Mouse (Mus musculus) myocyte (in vitro differentiated cells): Measurements from ENCODE around the gene Esrrb. TPM values are rescaled to one million over a fixed set of nuclear protein-coding genes. Genes with fewer than 3 reads are reported as not detected.

Experiments
- H3K27me3 ChIP-seq: one replicate; pipeline ENCODE4 v1.6.1; 2011; ENCODE audit not compliant: control insufficient read depth, insufficient read depth, insufficient read length
- H3K36me3 ChIP-seq: one replicate; pipeline ENCODE4 v1.6.1; 2011; ENCODE audit not compliant: control insufficient read depth, insufficient read depth
- H3K4me2 ChIP-seq: one replicate; pipeline ENCODE4 v1.6.1; 2011; ENCODE audit warnings: low read depth, control low read depth
- H3K4me3 ChIP-seq: one replicate; pipeline ENCODE4 v1.5.1; 2011; ENCODE audit warnings: mild to moderate bottlenecking, control low read depth, moderate library complexity
- H3K79me2 ChIP-seq: one replicate; pipeline ENCODE4 v1.6.1; 2011; ENCODE audit not compliant: control insufficient read depth, insufficient read depth
- H3ac ChIP-seq: one replicate; pipeline ENCODE4 v1.6.1; 2011; ENCODE audit not compliant: control insufficient read depth, insufficient read length
- CEBPB ChIP-seq: IDR thresholded peaks from 2 replicates; pipeline ENCODE4 v1.6.1; 2011; ENCODE audit warnings: mild to moderate bottlenecking, moderate library complexity; ENCODE audit not compliant: poor library complexity, insufficient read depth, severe bottlenecking
- E2F4 ChIP-seq: IDR thresholded peaks from one replicate; pipeline ENCODE4 v1.6.1; 2011; ENCODE audit warnings: mild to moderate bottlenecking, control low read depth, moderate library complexity; ENCODE audit not compliant: insufficient read depth
- MAX ChIP-seq: IDR thresholded peaks from one replicate; pipeline ENCODE4 v1.6.1; 2011; ENCODE audit warnings: low read depth, mild to moderate bottlenecking, control low read depth
- MYOD1 ChIP-seq, 3 experiments: IDR thresholded peaks; one replicate each; pipeline ENCODE4 v1.6.1; 2011; ENCODE audit warnings: control low read depth in 2 of 3, low read depth in 2 of 3, mild to moderate bottlenecking in 2 of 3, moderate library complexity in 1 of 3; ENCODE audit not compliant: insufficient read length in 2 of 3, control insufficient read depth in 1 of 3
- MYOG ChIP-seq, 3 experiments: IDR thresholded peaks; one replicate each; pipeline ENCODE4 v1.6.1; 2011; ENCODE audit warnings: control low read depth in 2 of 3, low read depth in 2 of 3, mild to moderate bottlenecking in 2 of 3; ENCODE audit not compliant: insufficient read length in 2 of 3, control insufficient read depth in 1 of 3, insufficient read depth in 1 of 3
- POLR2A ChIP-seq: IDR thresholded peaks from one replicate; pipeline ENCODE4 v1.6.1; 2011; ENCODE audit warnings: low read depth, mild to moderate bottlenecking, control low read depth, moderate library complexity; ENCODE audit not compliant: insufficient read length
- POLR2AphosphoS2 ChIP-seq: IDR thresholded peaks from one replicate; pipeline ENCODE4 v1.6.1; 2011; ENCODE audit warnings: low read depth, control low read depth; ENCODE audit not compliant: insufficient read length
- REST ChIP-seq: IDR thresholded peaks from one replicate; pipeline ENCODE4 v1.6.1; 2011; ENCODE audit warnings: mild to moderate bottlenecking, control low read depth, moderate library complexity; ENCODE audit not compliant: insufficient read depth, insufficient read length
- SRF ChIP-seq: IDR thresholded peaks from one replicate; pipeline ENCODE4 v1.6.1; 2011; ENCODE audit warnings: low read depth; ENCODE audit not compliant: control insufficient read depth, insufficient read length
- TCF12 ChIP-seq: IDR thresholded peaks from one replicate; pipeline ENCODE4 v1.6.1; 2011; ENCODE audit warnings: mild to moderate bottlenecking, control low read depth; ENCODE audit not compliant: poor library complexity, insufficient read depth, severe bottlenecking
- TCF3 ChIP-seq: IDR thresholded peaks from one replicate; pipeline ENCODE4 v1.6.1; 2011; ENCODE audit warnings: low read depth, control low read depth; ENCODE audit not compliant: insufficient read length
- USF1 ChIP-seq: IDR thresholded peaks from one replicate; pipeline ENCODE4 v1.6.1; 2011; ENCODE audit warnings: low read depth, mild to moderate bottlenecking, control low read depth, moderate library complexity
- polyA plus RNA-seq: library from polyadenylated mRNA; unstranded; fragments of >200 nt; fragmentation: generic; extraction: Trizol; gene quantifications from one replicate; pipeline ENCODE4 v1.2.1, GENCODE M21; 2012; ENCODE audit warnings: missing spikeins

Gene Esrrb
- polyA plus RNA-seq, 1 experiment, result 2.3 TPM

DNA sequence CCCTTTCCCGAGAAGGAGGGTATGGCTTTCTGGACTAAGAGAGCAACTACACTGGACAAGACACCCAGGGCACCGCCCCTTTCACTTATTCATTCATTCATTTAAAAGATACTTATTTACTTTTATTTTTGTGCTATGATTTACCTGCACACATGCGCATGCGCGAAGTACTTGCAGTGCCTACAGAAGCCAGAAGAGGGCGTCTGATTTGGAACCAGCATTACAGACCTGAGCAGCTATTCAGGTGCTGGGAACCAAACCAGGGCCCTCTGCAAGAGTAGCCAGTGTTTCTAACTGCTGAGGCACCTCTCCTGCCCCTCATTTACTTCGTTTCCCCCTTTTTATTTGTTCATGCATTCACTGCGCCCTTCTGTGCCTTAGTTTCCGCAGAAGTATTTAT lies 198.0 kb downstream of the Esrrb start:
- Histone ChIP-seq H3ac (no peak overlapping the region), H3K36me3 (no peaks in the 10 kb centered on the region), H3K27me3 (peaks cover 21% of the 10 kb centered on the region), H3K4me3 (no peak overlapping the region), H3K79me2 (no peaks in the 10 kb centered on the region), H3K4me2 (no peak overlapping the region)
- TF ChIP-seq REST, result no peak
- TF ChIP-seq E2F4, result no peak
- TF ChIP-seq MAX, result no peak
- TF ChIP-seq TCF3, result no peak
- TF ChIP-seq USF1, result no peak
- TF ChIP-seq POLR2A, result no peak
- no peak for TF ChIP-seq CEBPB
- TF ChIP-seq SRF, result no peak
- no peak for TF ChIP-seq MYOG (IDR thresholded peaks at IDR 0.05; ENCODE audit: control insufficient read depth in 1 of 3, insufficient read depth in 1 of 3, insufficient read length in 2 of 3, low read depth in 2 of 3)
- no peak for TF ChIP-seq TCF12
- TF ChIP-seq POLR2AphosphoS2, result no peak

DNA sequence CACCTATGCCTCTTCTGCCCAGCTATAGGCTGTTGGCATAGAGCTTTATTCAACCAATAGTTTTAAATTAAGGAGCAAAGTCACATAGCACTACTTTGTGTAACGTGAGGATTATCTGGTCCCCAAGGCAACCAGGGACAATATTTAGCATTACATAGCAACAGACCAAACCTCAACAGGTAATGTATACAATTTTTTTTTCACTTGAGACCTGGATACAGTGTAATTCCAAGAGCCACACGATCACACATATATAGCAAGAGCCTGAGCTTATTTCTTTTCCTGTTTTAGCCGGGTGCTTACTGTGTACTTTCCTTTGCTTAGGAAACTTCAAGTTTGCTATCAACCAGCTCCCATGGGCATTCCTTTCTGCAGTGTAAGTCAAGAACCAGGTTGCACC lies 201.8 kb downstream of the Esrrb start:
- no peak overlapping the region for H3K4me2 ChIP-seq
- H3K27me3 ChIP-seq, result peaks cover 20% of the 10 kb centered on the region
- no peak overlapping the region for H3K4me3 ChIP-seq
- H3K79me2 ChIP-seq, result no peaks in the 10 kb centered on the region
- no peak for TF ChIP-seq MYOD1 (IDR thresholded peaks at IDR 0.05; ENCODE audit: control insufficient read depth in 1 of 3, insufficient read length in 2 of 3, low read depth in 2 of 3)
- TF ChIP-seq SRF, result no peak
- no peak for TF ChIP-seq E2F4
- TF ChIP-seq MYOG (IDR thresholded peaks at IDR 0.05; ENCODE audit: control insufficient read depth in 1 of 3, insufficient read depth in 1 of 3, insufficient read length in 2 of 3, low read depth in 2 of 3), result no peak
- no peak for TF ChIP-seq MAX
- no peak for TF ChIP-seq POLR2AphosphoS2
- no peak for TF ChIP-seq USF1
- TF ChIP-seq POLR2A, result no peak
- no peak for TF ChIP-seq CEBPB
- no peak for TF ChIP-seq TCF3
- TF ChIP-seq TCF12, result no peak
- TF ChIP-seq REST, result no peak
- H3ac ChIP-seq, result no peak overlapping the region
- H3K36me3 ChIP-seq, result no peaks in the 10 kb centered on the region

DNA sequence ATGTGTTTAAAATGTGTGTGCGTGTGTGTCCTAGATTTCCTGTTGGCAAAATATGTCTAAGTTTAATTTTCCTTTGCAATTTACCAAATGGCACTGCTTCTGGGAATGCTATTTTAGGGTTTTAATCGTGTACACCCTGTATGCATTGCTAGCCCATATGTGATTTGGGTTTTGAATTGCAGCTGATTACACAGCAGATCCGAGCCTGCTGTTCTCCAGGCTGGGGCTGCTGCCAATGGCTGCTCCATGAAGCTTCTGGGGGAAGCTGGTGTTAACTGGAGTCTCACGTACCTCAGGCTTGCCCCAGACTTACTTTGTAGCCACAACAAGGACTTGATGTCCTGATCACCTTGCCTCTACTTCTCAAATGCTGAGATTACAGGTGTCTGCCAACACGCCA lies 205.1 kb downstream of the Esrrb start:
- TF ChIP-seq SRF (no peak), CEBPB (no peak), MYOG (IDR thresholded peaks at IDR 0.05; ENCODE audit: control insufficient read depth in 1 of 3, insufficient read depth in 1 of 3, insufficient read length in 2 of 3, low read depth in 2 of 3) (no peak), MAX (no peak), MYOD1 (IDR thresholded peaks at IDR 0.05; ENCODE audit: control insufficient read depth in 1 of 3, insufficient read length in 2 of 3, low read depth in 2 of 3) (no peak), E2F4 (no peak), POLR2AphosphoS2 (no peak), USF1 (no peak), REST (no peak), TCF3 (no peak), TCF12 (no peak), POLR2A (no peak)
- Histone ChIP-seq H3ac (no peak overlapping the region), H3K4me2 (no peak overlapping the region), H3K79me2 (no peaks in the 10 kb centered on the region), H3K36me3 (no peaks in the 10 kb centered on the region), H3K4me3 (no peak overlapping the region), H3K27me3 (peaks cover 21% of the 10 kb centered on the region)

Other genes starting within 250 kb of the Esrrb start
- 11.4 TPM for gene Gpatch2l, start 119.3 kb upstream of the Esrrb start, polyA plus RNA-seq